ENCODE assay signal across 9 mouse cellular contexts in the genomic region with DNA sequence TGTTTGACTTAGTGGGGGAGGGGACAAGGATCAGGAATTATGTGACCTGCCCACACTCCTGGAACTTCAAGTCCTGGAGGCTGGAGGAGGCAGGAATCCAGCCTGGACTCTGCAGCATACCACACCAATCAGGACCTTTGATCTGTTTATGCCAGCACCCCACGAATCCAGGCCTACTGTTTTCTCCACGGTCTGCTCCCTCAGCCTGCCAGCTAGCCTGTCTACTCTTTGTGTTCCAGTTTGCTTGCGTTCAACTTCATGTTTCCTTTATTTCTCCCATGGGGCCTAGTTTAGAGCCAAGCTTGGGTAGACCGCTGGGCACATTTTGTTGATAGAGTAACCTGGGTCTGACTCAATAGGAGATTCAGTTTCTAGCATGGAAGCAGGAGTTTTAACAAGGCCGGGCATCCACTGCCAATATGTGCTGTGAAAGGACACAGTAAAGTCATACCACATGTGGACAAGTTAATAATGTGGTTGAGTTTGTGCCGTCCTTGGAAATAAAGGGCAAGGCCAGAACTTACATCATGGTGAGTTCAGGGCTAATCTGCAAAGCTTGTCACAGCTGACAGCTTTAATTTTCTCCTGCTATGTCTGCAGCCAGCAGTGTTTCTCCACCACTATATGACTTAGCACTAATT. TPM values are rescaled to one million over a fixed set of nuclear protein-coding genes. Genes with fewer than 3 reads are reported as not detected.
DNase-seq lines count a peak whose midpoint lies in the region; ATAC-seq and TF ChIP-seq lines count a peak whose summit lies in the region.
"Had no signal": no experiment of that assay in that cellular context is flagged by ENCODE, and none has a peak within 500 bp of the region (broad histone marks: within the 10 kb centered on the region; RNA-seq: fewer than 3 reads in every experiment).

No protein-coding gene starts in this region.

- TF ChIP-seq CTCF in intestine, postnatal 0 days (IDR thresholded peaks at IDR 0.05; ENCODE audit: low read depth): no peak
- no peak for TF ChIP-seq CTCF in lung, postnatal 0 days (IDR thresholded peaks at IDR 0.05)
- TF ChIP-seq CTCF in cerebellum, adult 2 months (IDR thresholded peaks at IDR 0.05; ENCODE audit: borderline replicate concordance, insufficient read depth, low read depth, low read length): no peak

- ATAC-seq in intestine, postnatal 0 days: peak; percentile 84
- ATAC-seq in lung, postnatal 0 days: peak; percentile 92

- DNase-seq in adrenal gland, adult (ENCODE audit: inconsistent age in 2 of 2, low spot score in 1 of 2): peak; percentile 84 to 92
- no peak for DNase-seq in adrenal gland, postnatal 4 days (ENCODE audit: low spot score in 2 of 2)
- DNase-seq in adrenal gland, adult 18-20 months (ENCODE audit: low spot score in 2 of 2): peak; percentile 33 to 59
- DNase-seq in lung, postnatal 0 days (ENCODE audit: low spot score): peak; percentile 77
- no peak for DNase-seq in cerebellum, adult 2 months
- DNase-seq in gastrocnemius, postnatal 14 days: no peak
- DNase-seq in cerebellum, postnatal 4 days (ENCODE audit: low spot score in 2 of 2): no peak

- H3K4me1 ChIP-seq in intestine, postnatal 0 days (replicated peaks; ENCODE audit: control insufficient read depth, insufficient read depth, low read length): no peaks in the 10 kb centered on the region
- H3K4me1 ChIP-seq in lung, postnatal 0 days (ENCODE audit: insufficient read depth, low read depth, low read length): no peaks in the 10 kb centered on the region
- H3K4me1 ChIP-seq in cerebellum, adult 2 months (ENCODE audit: control insufficient read depth, insufficient read depth, low read length): no peaks in the 10 kb centered on the region

- H3K27ac ChIP-seq in intestine, postnatal 0 days (ENCODE audit: low read depth, low read length): peak overlapping the region; percentile 69; the same call in 1 of the 2 replicates
- peak overlapping the region; percentile 48 for H3K27ac ChIP-seq in lung, postnatal 0 days (ENCODE audit: low read length)
- H3K27ac ChIP-seq in cerebellum, adult 2 months (ENCODE audit: insufficient read depth, low read length): no peak overlapping the region
- H3K27ac ChIP-seq: macrophage had no signal

- no peaks in the 10 kb centered on the region for H3K36me3 ChIP-seq in intestine, postnatal 0 days (ENCODE audit: control insufficient read depth, insufficient read depth)
- no peaks in the 10 kb centered on the region for H3K36me3 ChIP-seq in lung, postnatal 0 days (ENCODE audit: insufficient read depth, low read length)

- H3K27me3 ChIP-seq in intestine, postnatal 0 days (replicated peaks; ENCODE audit: control insufficient read depth, insufficient read depth, low read length): no peaks in the 10 kb centered on the region
- H3K27me3 ChIP-seq in lung, postnatal 0 days (replicated peaks; ENCODE audit: insufficient read depth, low read length): no peaks in the 10 kb centered on the region
- H3K27me3 ChIP-seq in cerebellum, adult 2 months (ENCODE audit: control insufficient read depth, insufficient read depth, low read length): no peaks in the 10 kb centered on the region

- intact Hi-C loops in gastrocnemius, postnatal 14 days (cut with DNase I; ENCODE audit: low total_unique reads): no loop called here

- 52% methylated on average over 6 of the region's 6 CpGs for WGBS in intestine, postnatal 0 days
- 53% methylated on average over 6 of the region's 6 CpGs for WGBS in lung, postnatal 0 days
- WGBS in cerebellum, adult 2 months: 39% methylated on average over 6 of the region's 6 CpGs

- no peak overlapping the region for H3K4me3 ChIP-seq in intestine, postnatal 0 days (ENCODE audit: low read depth, low read length)
- H3K4me3 ChIP-seq in lung, postnatal 0 days (ENCODE audit: low read depth, low read length): no peak overlapping the region
- no peak overlapping the region for H3K4me3 ChIP-seq in cerebellum, adult 2 months (replicated peaks; ENCODE audit: insufficient read depth, low read depth, low read length)

- H3K4me2 ChIP-seq in intestine, postnatal 0 days (replicated peaks; ENCODE audit: low read depth): no peak overlapping the region
- no peak overlapping the region for H3K4me2 ChIP-seq in lung, postnatal 0 days (replicated peaks; ENCODE audit: low read depth, low read length)

- TF ChIP-seq EP300 in lung, postnatal 0 days (IDR thresholded peaks at IDR 0.05): peak; percentile 60

- H3K9me3 ChIP-seq in intestine, postnatal 0 days (ENCODE audit: control insufficient read depth): 0 out of 2 replicates have a peak, but pooled peaks cover 2% of the 10 kb centered on the region
- H3K9me3 ChIP-seq in lung, postnatal 0 days (ENCODE audit: low read length): no peaks in the 10 kb centered on the region

- no peak overlapping the region for H3K9ac ChIP-seq in intestine, postnatal 0 days (ENCODE audit: low read depth, low read length)
- H3K9ac ChIP-seq in lung, postnatal 0 days (replicated peaks; ENCODE audit: low read depth): no peak overlapping the region

- TF ChIP-seq POLR2A in cerebellum, adult 2 months (IDR thresholded peaks at IDR 0.05; ENCODE audit: borderline replicate concordance, insufficient read depth, low read length): no peak

RNA-seq across cellular contexts. Expression of a gene that starts 26.5 kb away (rescaled TPM):
- 10 to 100 TPM; 12.4 to 14.2 TPM for total RNA-seq in adrenal gland, postnatal 4 days (2021)
- total RNA-seq in adrenal gland, adult 18-20 months (2021): 10 to 100 TPM; 11.9 to 13.3 TPM
- 17.5 and 19.4 TPM in 2 replicates for polyA plus RNA-seq in intestine, postnatal 0 days (2015; fragmentation: Nextera tagmentation; extraction: Ambion mirVana)
- 20.6 and 25.6 TPM in 2 replicates for polyA plus RNA-seq in lung, postnatal 0 days (2015; fragmentation: Nextera tagmentation; extraction: Ambion mirVana)
- polyA plus RNA-seq in cerebellum, adult 2 months (2012; rRNA removed): 29.4 and 30.0 TPM in 2 replicates
- 1 to 10 TPM; 3.7 to 4.1 TPM for total RNA-seq in gastrocnemius, postnatal 14 days (2021)

Comparison
In these comparisons a context has a peak if more than half of its experiments do, and no peak if none do; other contexts are left out.
1. DNase-seq: peak in adrenal gland, adult (2 of 2), adrenal gland, adult 18-20 months (2 of 2) and lung, postnatal 0 days (single experiment); none in adrenal gland, postnatal 4 days (0 of 2), cerebellum, adult 2 months (0 of 2), gastrocnemius, postnatal 14 days (single experiment) and cerebellum, postnatal 4 days (0 of 2).